Mouse (Mus musculus) sigmoid colon, adult 10 weeks (tissue): Measurements from ENCODE around the gene Map1b. TPM values are rescaled to one million over a fixed set of nuclear protein-coding genes. Genes with fewer than 3 reads are reported as not detected.

ENCODE experiments used
- polyA plus RNA-seq: library from polyadenylated mRNA; stranded (reverse); fragments of 350-450 nt; fragmentation: Illumina TruSeq; extraction: RNeasy Lipid Tissue Mini Kit (QIAGEN cat#74804); gene quantifications from one replicate; pipeline ENCODE4 v1.2.3, GENCODE M21; 2014; ENCODE audit warnings: low read depth, low replicate concordance

Map1b gene
- polyA plus RNA-seq, result 16.2 TPM

GRCm38 (mm10) chr13:99516448-99516881, at the start of gene Map1b:
Map1b (minus strand) TSS chr13:99516540.

Other genes starting within 250 kb of the Map1b start
- gene Ptcd2, start 171.8 kb downstream of the Map1b start, polyA plus RNA-seq, result 98.6 TPM
- 49.0 TPM for gene Mrps27, start 171.8 kb downstream of the Map1b start, polyA plus RNA-seq